Mouse (Mus musculus) cerebellum, postnatal 25 days (tissue): ENCODE measurements around the gene Gm5795.
"Not testable (repeated sequence)": the region's sequence is repeated elsewhere in the genome, so short reads cannot be mapped to it uniquely, and the experiment has no call there.

Experiments
- DNase-seq, 2 experiments: peaks; one replicate each; pipeline ENCODE4 v3.0.0; 2021; ENCODE audit warnings: mixed read lengths in 2 of 2

Gene Gm5795

GRCm38 (mm10) chr14:3187955-3188354 lies at the start of gene Gm5795:
Gene Gm5795 (plus strand): TSS chr14:3188255.
- DNase-seq: not testable (repeated sequence)

GRCm38 (mm10) chr14:3208272-3209152 lies 20.5 kb downstream of the Gm5795 start, which contains the start of gene D830030K20Rik:
Gene D830030K20Rik (plus strand): TSS chr14:3208488.
- peak; percentile 5 to 9 for DNase-seq

GRCm38 (mm10) chr14:3209367-3209766 lies 21.3 kb downstream of the Gm5795 start:
- DNase-seq: peak; percentile 10 to 47
